Mouse (Mus musculus) olfactory bulb, adult 2 months (tissue): ENCODE measurements around the gene Tmco1. TPM values are rescaled to one million over a fixed set of nuclear protein-coding genes. Genes with fewer than 3 reads are reported as not detected.

Experiments used
- H3K27ac ChIP-seq: fragments of 200-500 bp; 2 replicates; pipeline ENCODE4 v1.5.1; 2012; ENCODE audit warnings: low read depth, low read length; ENCODE audit not compliant: insufficient read depth
- H3K4me1 ChIP-seq: fragments of 200-500 bp; 2 replicates; pipeline ENCODE4 v1.6.1; 2012; ENCODE audit warnings: low read length; ENCODE audit not compliant: control insufficient read depth, insufficient read depth
- H3K4me3 ChIP-seq: fragments of 200-500 bp; 2 replicates; pipeline ENCODE4 v1.5.1; 2012; ENCODE audit warnings: mild to moderate bottlenecking, low read depth, low read length, moderate library complexity; ENCODE audit not compliant: insufficient read depth
- CTCF ChIP-seq: fragments of 200-500 bp; IDR thresholded peaks from 2 replicates; pipeline ENCODE4 v1.5.1; 2012; ENCODE audit warnings: low read depth, mild to moderate bottlenecking, low read length, moderate library complexity; ENCODE audit not compliant: insufficient read depth
- POLR2A ChIP-seq: fragments of 200-500 bp; IDR thresholded peaks from 2 replicates; pipeline ENCODE4 v1.6.1; 2012; ENCODE audit warnings: mild to moderate bottlenecking, low read depth, low read length, moderate library complexity; ENCODE audit not compliant: insufficient read depth
- WGBS: fragments of 180-500 bp; shearing (Covaris S2); methylation state at CpG from one replicate; pipeline ENCODE4 v1.1.7; 2018; 5-methylcytosine and 5-hydroxymethylcytosine counted together
- polyA plus RNA-seq: library from polyadenylated mRNA; stranded (reverse); fragments of >200 nt; gene quantifications from 2 replicates; pipeline ENCODE4 v1.2.4, GENCODE M21; 2012; ENCODE audit warnings: low replicate concordance; ENCODE audit not compliant: missing spikeins, insufficient read depth, insufficient read length

Tmco1 gene
- polyA plus RNA-seq, 1 experiment = not detected

GRCm38 (mm10) chr1:167289567-167290262 lies 18.5 kb upstream of the Tmco1 start:
- TF ChIP-seq POLR2A (no peak), CTCF (no peak)
- 11% methylated on average over 11 of the region's 11 CpGs for WGBS
- Histone ChIP-seq H3K4me1 (peaks cover 20% of the 10 kb centered on the region), H3K27ac (peak overlapping the region; percentile 63), H3K4me3 (no peak overlapping the region)

- WGBS = 33% methylated on average over 6 of the region's 6 CpGs
- no peak overlapping the region for H3K4me3 ChIP-seq
- TF ChIP-seq CTCF (no peak), POLR2A (no peak)
- no peak overlapping the region for H3K27ac ChIP-seq
- peaks cover 18% of the 10 kb centered on the region for H3K4me1 ChIP-seq
Measured at GRCm38 (mm10) chr1:167290263-167290592, 17.9 kb upstream of the Tmco1 start.

- 86% methylated on average over 8 of the region's 8 CpGs for WGBS
- Histone ChIP-seq H3K4me3 (no peak overlapping the region), H3K4me1 (peaks cover 15% of the 10 kb centered on the region), H3K27ac (no peak overlapping the region)
- TF ChIP-seq CTCF (no peak), POLR2A (no peak)
Measured at GRCm38 (mm10) chr1:167291610-167292009, 16.6 kb upstream of the Tmco1 start.

- TF ChIP-seq POLR2A = no peak
- TF ChIP-seq CTCF = no peak
- no peak overlapping the region for H3K27ac ChIP-seq
- H3K4me3 ChIP-seq = no peak overlapping the region
- WGBS = 66% methylated on average over 11 of the region's 11 CpGs
- H3K4me1 ChIP-seq = peaks cover 15% of the 10 kb centered on the region
Measured at GRCm38 (mm10) chr1:167292447-167292846, 15.7 kb upstream of the Tmco1 start.

GRCm38 (mm10) chr1:167295679-167296402 lies 12.3 kb upstream of the Tmco1 start:
- H3K4me3 ChIP-seq = no peak overlapping the region
- 82% methylated on average over 13 of the region's 13 CpGs for WGBS
- H3K27ac ChIP-seq = no peak overlapping the region
- TF ChIP-seq CTCF (no peak), POLR2A (no peak)
- no peaks in the 10 kb centered on the region for H3K4me1 ChIP-seq

GRCm38 (mm10) chr1:167300122-167300521 lies 8.1 kb upstream of the Tmco1 start:
- H3K4me1 ChIP-seq = no peaks in the 10 kb centered on the region
- H3K27ac ChIP-seq = no peak overlapping the region
- 91% methylated on average over 2 of the region's 2 CpGs for WGBS
- TF ChIP-seq CTCF = no peak
- TF ChIP-seq POLR2A = no peak
- no peak overlapping the region for H3K4me3 ChIP-seq

GRCm38 (mm10) chr1:167305501-167306137 lies 2.6 kb upstream of the Tmco1 start:
- no peak for TF ChIP-seq CTCF
- no peak for TF ChIP-seq POLR2A
- H3K27ac ChIP-seq = no peak overlapping the region
- no peak overlapping the region for H3K4me3 ChIP-seq
- H3K4me1 ChIP-seq = peaks cover 4% of the 10 kb centered on the region; the same call in 1 of the 2 replicates
- 71% methylated on average over 7 of the region's 7 CpGs for WGBS

GRCm38 (mm10) chr1:167306451-167307240 lies 1.5 kb upstream of the Tmco1 start:
- WGBS = 57% methylated on average over 5 of the region's 5 CpGs
- no peak overlapping the region for H3K27ac ChIP-seq
- TF ChIP-seq POLR2A (no peak), CTCF (no peak)
- H3K4me3 ChIP-seq = no peak overlapping the region
- H3K4me1 ChIP-seq = peaks cover 4% of the 10 kb centered on the region; the same call in 1 of the 2 replicates
